Mouse (Mus musculus) thymus, adult 2 months (tissue): Measurements from ENCODE around the gene Wdpcp.

ENCODE experiments used
- CTCF ChIP-seq: fragments of 200-500 bp; IDR thresholded peaks from 2 replicates; pipeline ENCODE4 v1.5.1; 2012; ENCODE audit warnings: mild to moderate bottlenecking, control low read depth, low read length, moderate library complexity, borderline replicate concordance; ENCODE audit not compliant: control insufficient read depth, poor library complexity, insufficient read depth; ENCODE audit errors: extremely low read depth
- POLR2A ChIP-seq: fragments of 200-500 bp; IDR thresholded peaks from 2 replicates; pipeline ENCODE4 v1.6.1; 2012; ENCODE audit warnings: mild to moderate bottlenecking, low read length, control low read depth, moderate library complexity; ENCODE audit not compliant: control insufficient read depth, poor library complexity, insufficient read depth; ENCODE audit errors: extremely low read depth

GRCm38 (mm10) chr11:21870863-21871262, 298.8 kb downstream of the Wdpcp start:
- TF ChIP-seq CTCF (no peak), POLR2A (no peak)
